Mouse (Mus musculus): ENCODE measurements around the gene Ada. TPM values are rescaled to one million over a fixed set of nuclear protein-coding genes. Genes with fewer than 3 reads are reported as not detected.
"Not testable (repeated sequence)": the region's sequence is repeated elsewhere in the genome, so short reads cannot be mapped to it uniquely, and the experiment has no call there.

Ada gene
- polyA plus RNA-seq, 3 experiments from 2014 or later = 4.4 to 8.2 (median 7.4) TPM

GRCm38 (mm10) chr2:163693716-163694314 lies 56.2 kb downstream of the Ada start:
- no peak for ATAC-seq

GRCm38 (mm10) chr2:163692873-163693612 lies 57.0 kb downstream of the Ada start:
- ATAC-seq = no peak

- no peak for ATAC-seq
Measured at GRCm38 (mm10) chr2:163691846-163692605, 58.0 kb downstream of the Ada start.

- no peak for ATAC-seq
Measured at GRCm38 (mm10) chr2:163690409-163691304, 59.4 kb downstream of the Ada start.

- ATAC-seq = no peak
Measured at GRCm38 (mm10) chr2:163689771-163690170, 60.3 kb downstream of the Ada start.

- ATAC-seq = not testable (repeated sequence)
Measured at GRCm38 (mm10) chr2:163688377-163688776, 61.7 kb downstream of the Ada start.

- ATAC-seq = no peak
Measured at GRCm38 (mm10) chr2:163686886-163687285, 63.2 kb downstream of the Ada start.

- no peak for ATAC-seq
Measured at GRCm38 (mm10) chr2:163686233-163686632, 63.8 kb downstream of the Ada start.

GRCm38 (mm10) chr2:163685761-163686200 lies 64.3 kb downstream of the Ada start:
- no peak for ATAC-seq

GRCm38 (mm10) chr2:163685287-163685686 lies 64.8 kb downstream of the Ada start:
- ATAC-seq = no peak

- no peak for ATAC-seq
Measured at GRCm38 (mm10) chr2:163682344-163682743, 67.7 kb downstream of the Ada start.

GRCm38 (mm10) chr2:163676745-163677144 lies 73.3 kb downstream of the Ada start:
- no peak for ATAC-seq

Other genes starting within 250 kb of the Ada start
- gene Hnf4a, start 243.4 kb downstream of the Ada start, polyA plus RNA-seq (2017; shearing (Covaris generic)) = not detected
- gene Ttpal, start 147.9 kb downstream of the Ada start, polyA plus RNA-seq (2017; shearing (Covaris generic)) = 10 to 100 TPM; 37.3 to 41.8 (median 40.6) TPM
- gene Serinc3, start 105.1 kb downstream of the Ada start, polyA plus RNA-seq (2017; shearing (Covaris generic)) = 100 to 1,000 TPM; 124 to 178 (median 145) TPM
- 1 to 10 TPM; 2.0 to 5.5 (median 3.3) TPM for gene Pkig, start 91.9 kb downstream of the Ada start, polyA plus RNA-seq (2017; shearing (Covaris generic))
- not detected for gene Ccn5, start 70.6 kb upstream of the Ada start, polyA plus RNA-seq (2017; shearing (Covaris generic))
- not detected for gene Kcnk15, start 103.4 kb upstream of the Ada start, polyA plus RNA-seq (2017; shearing (Covaris generic))
- gene Rims4, start 168.4 kb upstream of the Ada start, polyA plus RNA-seq (2017; shearing (Covaris generic)) = not detected
- gene Ywhab, start 244.7 kb upstream of the Ada start, polyA plus RNA-seq (2017; shearing (Covaris generic)) = 100 to 1,000 TPM in 1 of 3 experiments, 10 to 100 TPM in 2; 60.0 to 106 (median 82.2) TPM